Mouse (Mus musculus) heart, embryonic 16.5 days (tissue): ENCODE measurements around the gene Wdr78. TPM values are rescaled to one million over a fixed set of nuclear protein-coding genes. Genes with fewer than 3 reads are reported as not detected.

Source experiments
- ATAC-seq: fragments of 200-750 bp; cut with Nextera tagmentation; replicated peaks from 2 replicates; pipeline ENCODE4 v1.8.0; 2017; ENCODE audit warnings: moderate number of reproducible peaks; ENCODE audit not compliant: insufficient read depth, low FRiP score; ENCODE audit errors: extremely low read depth
- H3K27ac ChIP-seq: fragments of 300-500 bp; sonication (generic); 2 replicates; pipeline ENCODE4 v1.5.1; 2014; ENCODE audit warnings: mild to moderate bottlenecking, low read length, control low read depth, moderate library complexity
- H3K27me3 ChIP-seq: fragments of 300-500 bp; sonication (generic); 2 replicates; pipeline ENCODE4 v1.6.1; 2014; ENCODE audit warnings: low read length, mixed read lengths; ENCODE audit not compliant: control insufficient read depth, insufficient read depth
- H3K36me3 ChIP-seq: fragments of 300-500 bp; sonication (generic); 2 replicates; pipeline ENCODE4 v1.6.1; 2014; ENCODE audit not compliant: control insufficient read depth, insufficient read depth
- H3K4me1 ChIP-seq: fragments of 300-500 bp; sonication (generic); 2 replicates; pipeline ENCODE4 v1.6.1; 2014; ENCODE audit warnings: low read length, mixed read lengths; ENCODE audit not compliant: control insufficient read depth, insufficient read depth
- H3K4me2 ChIP-seq: fragments of 300-500 bp; sonication (generic); 2 replicates; pipeline ENCODE4 v1.6.1; 2014; ENCODE audit warnings: low read depth, mild to moderate bottlenecking, control low read depth, low read length
- H3K4me3 ChIP-seq: fragments of 300-500 bp; sonication (generic); 2 replicates; pipeline ENCODE4 v1.5.1; 2014; ENCODE audit warnings: mild to moderate bottlenecking, control low read depth, low read length
- H3K9ac ChIP-seq: fragments of 300-500 bp; sonication (generic); 2 replicates; pipeline ENCODE4 v1.6.1; 2014; ENCODE audit warnings: low read length, control low read depth
- H3K9me3 ChIP-seq: fragments of 300-500 bp; sonication (generic); replicated peaks from 2 replicates; pipeline ENCODE4 v1.6.1; 2016; ENCODE audit warnings: low read length; ENCODE audit not compliant: control insufficient read depth
- WGBS: fragments of 180-500 bp; shearing (Covaris S2); extraction: QIAGEN DNeasy Blood & Tissue Kit; methylation state at CpG from one replicate; pipeline ENCODE4 v1.1.7; 2014; 5-methylcytosine and 5-hydroxymethylcytosine counted together
- polyA plus RNA-seq: library from polyadenylated mRNA; unstranded; fragments of >200 nt; fragmentation: Nextera tagmentation; extraction: Ambion mirVana; gene quantifications from 2 replicates; pipeline ENCODE4 v1.2.1, GENCODE M21; 2015

Gene Wdr78
- polyA plus RNA-seq, 1 experiment from 2014 or later, result 2.1 TPM

DNA sequence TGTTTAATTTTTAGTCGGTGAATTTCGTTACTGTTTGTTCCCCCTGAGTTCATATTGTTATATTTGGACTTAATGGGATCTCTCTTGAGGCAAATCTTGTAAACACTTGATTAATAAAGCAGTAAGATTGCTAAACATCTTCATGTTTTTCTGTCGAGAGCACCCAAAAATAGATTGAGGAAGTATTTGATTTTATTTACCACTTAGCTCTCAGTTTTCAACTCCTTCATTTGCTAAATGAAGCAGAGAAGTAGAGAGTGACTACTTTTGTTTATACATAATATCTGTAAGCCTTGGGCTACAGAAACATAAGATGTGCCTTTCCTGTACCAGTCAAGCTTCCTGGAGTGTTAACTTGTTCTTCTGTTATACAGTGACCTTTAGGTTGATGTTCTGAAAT, 6.0 kb upstream of the Wdr78 start:
- ATAC-seq, result no peak
- no peak overlapping the region; the same call in 1 of the 2 replicates for H3K27ac ChIP-seq
- peak overlapping the region; percentile 97 for H3K4me3 ChIP-seq
- whole genome bisulfite sequencing, result 30% methylated on average over 3 of the region's 3 CpGs
- H3K9me3 ChIP-seq, result no peaks in the 10 kb centered on the region
- no peaks in the 10 kb centered on the region for H3K27me3 ChIP-seq
- H3K36me3 ChIP-seq, result 0 out of 2 replicates have a peak, but pooled peaks cover 3% of the 10 kb centered on the region
- H3K4me1 ChIP-seq, result peaks cover 23% of the 10 kb centered on the region
- peak overlapping the region; percentile 73 for H3K4me2 ChIP-seq
- H3K9ac ChIP-seq, result peak overlapping the region; percentile 91

GRCm38 (mm10) chr4:103120028-103120384, 5.7 kb upstream of the Wdr78 start:
- Histone ChIP-seq H3K4me1 (peaks cover 27% of the 10 kb centered on the region), H3K27me3 (no peaks in the 10 kb centered on the region), H3K9ac (peak overlapping the region; percentile 91), H3K4me3 (peak overlapping the region; percentile 97), H3K27ac (peak overlapping the region; percentile 89), H3K36me3 (0 out of 2 replicates have a peak, but pooled peaks cover 3% of the 10 kb centered on the region), H3K9me3 (no peaks in the 10 kb centered on the region), H3K4me2 (peak overlapping the region; percentile 73)
- WGBS, result 12% methylated on average over 4 of the region's 4 CpGs
- no peak for ATAC-seq

DNA sequence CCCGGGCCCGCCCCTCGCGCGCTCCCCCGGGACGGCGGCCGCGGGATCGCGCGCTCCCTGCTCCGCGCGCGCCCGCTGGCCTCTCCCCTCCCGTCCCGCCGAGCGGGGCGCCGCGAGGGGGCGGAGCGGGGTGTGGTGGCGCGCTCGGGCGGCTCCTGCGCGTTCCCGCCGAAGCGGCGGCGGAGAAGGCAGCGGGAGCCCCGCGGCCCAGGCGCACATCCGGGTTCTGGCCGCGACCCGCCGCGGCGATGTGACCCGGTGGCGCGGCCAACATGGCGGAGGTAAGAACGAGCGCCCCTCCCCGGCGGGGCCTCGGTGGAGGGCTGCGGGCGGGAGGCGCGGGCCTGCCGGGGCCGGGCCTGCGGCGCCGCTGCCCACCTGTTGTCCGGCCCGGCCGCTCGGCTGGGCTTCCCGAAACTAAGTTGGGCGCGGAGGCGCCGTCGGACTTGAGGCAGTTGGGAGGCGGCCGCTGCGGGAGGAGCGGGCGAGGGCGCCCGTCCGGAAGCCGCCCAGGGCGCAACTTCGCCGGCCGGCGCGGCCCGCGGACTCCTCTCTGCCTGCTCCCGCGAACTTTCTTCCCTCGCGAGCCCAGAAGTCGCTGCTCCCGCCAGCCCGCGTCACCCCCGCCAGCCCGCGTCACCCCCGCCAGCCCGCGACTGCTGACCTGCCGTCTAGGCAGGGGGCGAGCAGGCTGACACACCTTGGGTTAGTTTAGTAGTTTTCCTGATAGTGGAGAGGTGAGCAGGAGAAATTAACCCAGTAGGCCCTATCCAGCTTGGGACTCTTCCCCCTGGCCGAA, 5.1 kb upstream of the Wdr78 start:
- ATAC-seq, result peak; percentile 71
- H3K9ac ChIP-seq, result peak overlapping the region; percentile 91
- under 1% methylated on average over 96 of the region's 111 CpGs for WGBS

GRCm38 (mm10) chr4:103118888-103119228, 4.5 kb upstream of the Wdr78 start:
- Histone ChIP-seq H3K36me3 (0 out of 2 replicates have a peak, but pooled peaks cover 3% of the 10 kb centered on the region), H3K27me3 (no peaks in the 10 kb centered on the region), H3K4me1 (peaks cover 28% of the 10 kb centered on the region), H3K4me2 (peak overlapping the region; percentile 65), H3K4me3 (peak overlapping the region; percentile 97), H3K9me3 (no peaks in the 10 kb centered on the region), H3K27ac (peak overlapping the region; percentile 89), H3K9ac (peak overlapping the region; percentile 91)
- WGBS, result under 1% methylated on average over 15 of the region's 15 CpGs
- ATAC-seq, result no peak

More for the DNA sequence above, 5.1 kb upstream of the Wdr78 start:
- H3K36me3 ChIP-seq, result 0 out of 2 replicates have a peak, but pooled peaks cover 3% of the 10 kb centered on the region
- H3K4me3 ChIP-seq, result peak overlapping the region; percentile 97
- H3K27ac ChIP-seq, result peak overlapping the region; percentile 89
- no peaks in the 10 kb centered on the region for H3K27me3 ChIP-seq
- H3K4me1 ChIP-seq, result peaks cover 28% of the 10 kb centered on the region
- H3K9me3 ChIP-seq, result no peaks in the 10 kb centered on the region
- peak overlapping the region; percentile 73 for H3K4me2 ChIP-seq

- 8% methylated on average over 11 of the region's 11 CpGs for WGBS
- Histone ChIP-seq H3K4me1 (peaks cover 18% of the 10 kb centered on the region), H3K4me3 (peak overlapping the region; percentile 73), H3K36me3 (0 out of 2 replicates have a peak, but pooled peaks cover 3% of the 10 kb centered on the region), H3K27ac (peak overlapping the region; percentile 99), H3K4me2 (peak overlapping the region; percentile 82), H3K9me3 (no peaks in the 10 kb centered on the region), H3K9ac (peak overlapping the region; percentile 93), H3K27me3 (no peaks in the 10 kb centered on the region)
- ATAC-seq, result no peak
Measured at GRCm38 (mm10) chr4:103113402-103113801, 953 bp downstream of the Wdr78 start.

- ATAC-seq, result no peak
- Histone ChIP-seq H3K4me1 (peaks cover 18% of the 10 kb centered on the region), H3K9ac (no peak overlapping the region), H3K27me3 (no peaks in the 10 kb centered on the region), H3K36me3 (0 out of 2 replicates have a peak, but pooled peaks cover 3% of the 10 kb centered on the region), H3K4me2 (peak overlapping the region; percentile 82), H3K27ac (no peak overlapping the region), H3K9me3 (no peaks in the 10 kb centered on the region), H3K4me3 (no peak overlapping the region; the same call in 1 of the 2 replicates)
- WGBS, result 59% methylated on average over 7 of the region's 7 CpGs
Measured at GRCm38 (mm10) chr4:103112651-103113050, 1.7 kb downstream of the Wdr78 start.

GRCm38 (mm10) chr4:103098532-103098931, 15.8 kb downstream of the Wdr78 start:
- H3K4me3 ChIP-seq, result no peak overlapping the region
- H3K4me1 ChIP-seq, result peaks cover 5% of the 10 kb centered on the region; the same call in 1 of the 2 replicates
- ATAC-seq, result no peak
- H3K4me2 ChIP-seq, result no peak overlapping the region
- no peaks in the 10 kb centered on the region for H3K36me3 ChIP-seq
- no peak overlapping the region for H3K27ac ChIP-seq
- no peak overlapping the region for H3K9ac ChIP-seq
- H3K9me3 ChIP-seq, result no peaks in the 10 kb centered on the region
- H3K27me3 ChIP-seq, result no peaks in the 10 kb centered on the region
- WGBS, result 86% methylated on average over 5 of the region's 5 CpGs

GRCm38 (mm10) chr4:103095921-103096320, 18.4 kb downstream of the Wdr78 start:
- no peak for ATAC-seq
- Histone ChIP-seq H3K9me3 (no peaks in the 10 kb centered on the region), H3K27me3 (no peaks in the 10 kb centered on the region), H3K4me2 (no peak overlapping the region), H3K27ac (no peak overlapping the region), H3K4me3 (no peak overlapping the region), H3K36me3 (no peaks in the 10 kb centered on the region), H3K9ac (no peak overlapping the region), H3K4me1 (no peaks in the 10 kb centered on the region)
- 79% methylated on average over 8 of the region's 8 CpGs for WGBS

- H3K4me1 ChIP-seq, result no peaks in the 10 kb centered on the region
- 88% methylated on average over 5 of the region's 5 CpGs for WGBS
- ATAC-seq, result no peak
- H3K27ac ChIP-seq, result no peak overlapping the region
- H3K9ac ChIP-seq, result no peak overlapping the region
- no peak overlapping the region for H3K4me3 ChIP-seq
- no peaks in the 10 kb centered on the region for H3K9me3 ChIP-seq
- H3K27me3 ChIP-seq, result no peaks in the 10 kb centered on the region
- no peak overlapping the region for H3K4me2 ChIP-seq
- no peaks in the 10 kb centered on the region for H3K36me3 ChIP-seq
Measured at GRCm38 (mm10) chr4:103085237-103085636, 29.1 kb downstream of the Wdr78 start.
